Mouse (Mus musculus) mouse embryonic stem cell (cell line): Measurements from ENCODE around the gene Gm37240.

ENCODE experiments used
- in situ Hi-C, 2 experiments: fragments of 300-500 bp; cut with MboI; formaldehyde crosslinking; loops; 1 replicate in 1 of 2; 3 replicates in 1 of 2; pipeline ENCODE4 v1.14.3; 2019 to 2020; ENCODE audit warnings: low sequenced_read_pairs in 2 of 2, low pct_unique_long_range_greater_than_20kb in 1 of 2, mixed read lengths in 1 of 2; ENCODE audit not compliant: unreplicated experiment in 1 of 2

Gm37240 gene

GRCm38 (mm10) chr3:84471146-84471545 is 1416.2 kb downstream of the Gm37240 start:
- in situ Hi-C loops, result loop anchor here in 1 of 2 experiments (10.0 kb wide), 1 partner anchor 116 kb away; no protein-coding TSS in a partner anchor

- in situ Hi-C loops, result no loop called here
Measured at GRCm38 (mm10) chr3:84468111-84468453, 1419.2 kb downstream of the Gm37240 start.

GRCm38 (mm10) chr3:84467419-84468110 is 1419.8 kb downstream of the Gm37240 start:
- in situ Hi-C loops, result no loop called here

GRCm38 (mm10) chr3:84465822-84466500 is 1421.4 kb downstream of the Gm37240 start:
- in situ Hi-C loops, result no loop called here

GRCm38 (mm10) chr3:84461687-84462086 is 1425.6 kb downstream of the Gm37240 start:
- in situ Hi-C loops, result no loop called here

GRCm38 (mm10) chr3:84460952-84461351 is 1426.4 kb downstream of the Gm37240 start:
- in situ Hi-C loops, result no loop called here

GRCm38 (mm10) chr3:84460499-84460898 is 1426.8 kb downstream of the Gm37240 start:
- in situ Hi-C loops, result no loop called here

GRCm38 (mm10) chr3:84455733-84456417 is 1431.4 kb downstream of the Gm37240 start:
- in situ Hi-C loops, result no loop called here

- in situ Hi-C loops, result no loop called here
Measured at GRCm38 (mm10) chr3:84450651-84451050, 1436.7 kb downstream of the Gm37240 start.

GRCm38 (mm10) chr3:84449015-84449414 is 1438.3 kb downstream of the Gm37240 start:
- in situ Hi-C loops, result no loop called here

GRCm38 (mm10) chr3:84447803-84448202 is 1439.5 kb downstream of the Gm37240 start:
- in situ Hi-C loops, result no loop called here
